Mouse (Mus musculus) embryonic fibroblast, embryonic 13.5 days (primary cell): ENCODE measurements around the gene Abhd12. TPM values are rescaled to one million over a fixed set of nuclear protein-coding genes. Genes with fewer than 3 reads are reported as not detected.

Experiments used
- H3K27ac ChIP-seq: 2 replicates; pipeline ENCODE4 v1.5.1; 2012; ENCODE audit warnings: low read length, control low read depth, inconsistent platforms; ENCODE audit not compliant: insufficient read depth
- H3K4me1 ChIP-seq: 2 replicates; pipeline ENCODE4 v1.6.1; 2011; ENCODE audit warnings: low read length; ENCODE audit not compliant: control insufficient read depth, insufficient read depth
- H3K4me3 ChIP-seq: 2 replicates; pipeline ENCODE4 v1.5.1; 2011; ENCODE audit warnings: mild to moderate bottlenecking, control low read depth, low read length; ENCODE audit not compliant: insufficient read depth
- CTCF ChIP-seq: IDR thresholded peaks from 2 replicates; pipeline ENCODE4 v1.5.1; 2011; ENCODE audit warnings: mild to moderate bottlenecking, control low read depth, low read length, moderate library complexity, borderline replicate concordance; ENCODE audit not compliant: insufficient read depth
- POLR2A ChIP-seq: IDR thresholded peaks from 2 replicates; pipeline ENCODE4 v1.6.1; 2011; ENCODE audit warnings: low read depth, mild to moderate bottlenecking, control low read depth, low read length, moderate library complexity
- polyA plus RNA-seq: library from polyadenylated mRNA; stranded (reverse); fragments of >200 nt; gene quantifications from 2 replicates; pipeline ENCODE4 v1.2.4, GENCODE M21; 2011; ENCODE audit warnings: low read depth; ENCODE audit not compliant: missing spikeins, insufficient read length

The Abhd12 gene
- polyA plus RNA-seq, 1 experiment = 47.2 TPM

- H3K4me3 ChIP-seq = no peak overlapping the region
- peaks cover under 1% of the 10 kb centered on the region for H3K4me1 ChIP-seq
- H3K27ac ChIP-seq = no peak overlapping the region
- TF ChIP-seq CTCF (no peak), POLR2A (no peak)
Measured at GRCm38 (mm10) chr2:150834616-150835015, 69.9 kb downstream of the Abhd12 start.

GRCm38 (mm10) chr2:150832029-150832428 lies 72.5 kb downstream of the Abhd12 start:
- H3K4me3 ChIP-seq = no peak overlapping the region
- no peak overlapping the region for H3K27ac ChIP-seq
- TF ChIP-seq POLR2A = no peak
- TF ChIP-seq CTCF = no peak
- H3K4me1 ChIP-seq = no peaks in the 10 kb centered on the region

GRCm38 (mm10) chr2:150830911-150831441 lies 73.6 kb downstream of the Abhd12 start:
- TF ChIP-seq CTCF = no peak
- TF ChIP-seq POLR2A = no peak
- no peak overlapping the region for H3K27ac ChIP-seq
- no peaks in the 10 kb centered on the region for H3K4me1 ChIP-seq
- H3K4me3 ChIP-seq = no peak overlapping the region

- Histone ChIP-seq H3K27ac (no peak overlapping the region), H3K4me1 (no peaks in the 10 kb centered on the region), H3K4me3 (no peak overlapping the region)
- TF ChIP-seq CTCF (no peak), POLR2A (no peak)
Measured at GRCm38 (mm10) chr2:150830011-150830410, 74.5 kb downstream of the Abhd12 start.

- no peak overlapping the region for H3K4me3 ChIP-seq
- no peak overlapping the region for H3K27ac ChIP-seq
- no peak for TF ChIP-seq POLR2A
- TF ChIP-seq CTCF = no peak
Measured at GRCm38 (mm10) chr2:150828654-150829053, 75.9 kb downstream of the Abhd12 start.

GRCm38 (mm10) chr2:150828164-150828563 lies 76.4 kb downstream of the Abhd12 start:
- TF ChIP-seq POLR2A (no peak), CTCF (no peak)
- no peaks in the 10 kb centered on the region for H3K4me1 ChIP-seq
- no peak overlapping the region for H3K27ac ChIP-seq
- H3K4me3 ChIP-seq = no peak overlapping the region

More at GRCm38 (mm10) chr2:150828654-150829053, 75.9 kb downstream of the Abhd12 start:
- H3K4me1 ChIP-seq = no peaks in the 10 kb centered on the region

GRCm38 (mm10) chr2:150826426-150826825 lies 78.1 kb downstream of the Abhd12 start:
- TF ChIP-seq POLR2A (no peak), CTCF (no peak)
- Histone ChIP-seq H3K4me1 (no peaks in the 10 kb centered on the region), H3K27ac (no peak overlapping the region), H3K4me3 (no peak overlapping the region)

- TF ChIP-seq CTCF (no peak), POLR2A (no peak)
- Histone ChIP-seq H3K27ac (no peak overlapping the region), H3K4me3 (no peak overlapping the region), H3K4me1 (no peaks in the 10 kb centered on the region)
Measured at GRCm38 (mm10) chr2:150822987-150823386, 81.6 kb downstream of the Abhd12 start.

GRCm38 (mm10) chr2:150820720-150821119 lies 83.8 kb downstream of the Abhd12 start:
- TF ChIP-seq CTCF (no peak), POLR2A (no peak)
- H3K27ac ChIP-seq = no peak overlapping the region
- H3K4me1 ChIP-seq = no peaks in the 10 kb centered on the region
- H3K4me3 ChIP-seq = no peak overlapping the region

GRCm38 (mm10) chr2:150818742-150819141 lies 85.8 kb downstream of the Abhd12 start:
- TF ChIP-seq POLR2A (no peak), CTCF (no peak)

More at GRCm38 (mm10) chr2:150818742-150819141, 85.8 kb downstream of the Abhd12 start:
- no peaks in the 10 kb centered on the region for H3K4me1 ChIP-seq
- H3K4me3 ChIP-seq = no peak overlapping the region
- H3K27ac ChIP-seq = no peak overlapping the region
